Mouse (Mus musculus): Measurements from ENCODE around the gene Plekhh3. TPM values are rescaled to one million over a fixed set of nuclear protein-coding genes. Genes with fewer than 3 reads are reported as not detected.
A peak's percentile ranks its signal among the peaks of the same experiment; 100 is the strongest.

Plekhh3 gene
- polyA plus RNA-seq, 1 experiment from 2014 or later = 2.8 TPM

DNA sequence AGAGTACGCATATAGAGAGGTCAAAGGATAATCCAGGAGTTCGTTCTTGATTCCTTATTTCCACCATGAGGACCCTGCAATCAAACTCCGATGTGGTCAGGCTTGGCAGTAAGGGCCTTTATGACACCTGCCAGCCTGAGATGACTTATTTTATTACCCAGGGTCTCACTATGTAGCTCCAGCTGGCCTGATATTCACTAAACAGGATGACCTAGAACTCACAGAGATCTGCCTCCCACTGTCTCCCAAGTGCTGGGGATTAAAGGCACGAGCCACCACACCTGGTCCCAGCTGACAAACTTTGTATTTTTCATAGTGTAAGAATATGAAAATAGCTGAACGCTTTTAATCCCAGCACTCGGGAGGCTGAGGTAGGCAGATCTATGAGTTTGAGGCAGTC, 16.0 kb downstream of the Plekhh3 start:
- peaks cover 59% of the 10 kb centered on the region for H3K27me3 ChIP-seq (replicated peaks)
- no peak overlapping the region for H3K27ac ChIP-seq
- H3K4me2 ChIP-seq = no peak overlapping the region
- 60% methylated on average over 6 of the region's 6 CpGs for WGBS (ENCODE audit: insufficient replicate concordance)
- H3K4me3 ChIP-seq = no peak overlapping the region
- H3K36me3 ChIP-seq = no peaks in the 10 kb centered on the region
- no peak for ATAC-seq
- H3K9me3 ChIP-seq (replicated peaks) = no peaks in the 10 kb centered on the region
- no peak overlapping the region for H3K9ac ChIP-seq
- H3K4me1 ChIP-seq = no peaks in the 10 kb centered on the region

DNA sequence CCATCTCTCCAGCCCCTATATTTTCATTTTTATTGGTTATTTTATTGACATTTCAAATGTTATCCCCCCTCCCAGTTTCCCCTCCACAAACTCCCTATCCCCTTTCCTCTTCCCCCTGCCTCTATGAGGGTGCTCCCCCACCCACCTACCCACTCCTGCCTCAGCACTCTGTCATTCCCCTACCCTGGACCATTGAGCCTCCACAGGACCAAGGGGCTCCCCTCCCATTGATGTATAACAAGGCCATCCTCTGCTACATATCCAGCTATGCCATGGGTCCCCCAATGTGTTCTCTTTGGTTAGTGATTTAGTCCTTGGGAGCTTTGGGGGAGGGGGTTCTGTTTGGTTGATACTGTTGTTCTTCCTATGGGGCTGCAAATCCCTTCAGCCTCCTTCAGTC, 16.5 kb downstream of the Plekhh3 start:
- Histone ChIP-seq H3K27me3 (replicated peaks) (peaks cover 55% of the 10 kb centered on the region), H3K4me3 (no peak overlapping the region), H3K36me3 (no peaks in the 10 kb centered on the region), H3K4me2 (no peak overlapping the region), H3K4me1 (no peaks in the 10 kb centered on the region), H3K9ac (no peak overlapping the region), H3K27ac (no peak overlapping the region), H3K9me3 (replicated peaks) (no peaks in the 10 kb centered on the region)
- no peak for ATAC-seq

DNA sequence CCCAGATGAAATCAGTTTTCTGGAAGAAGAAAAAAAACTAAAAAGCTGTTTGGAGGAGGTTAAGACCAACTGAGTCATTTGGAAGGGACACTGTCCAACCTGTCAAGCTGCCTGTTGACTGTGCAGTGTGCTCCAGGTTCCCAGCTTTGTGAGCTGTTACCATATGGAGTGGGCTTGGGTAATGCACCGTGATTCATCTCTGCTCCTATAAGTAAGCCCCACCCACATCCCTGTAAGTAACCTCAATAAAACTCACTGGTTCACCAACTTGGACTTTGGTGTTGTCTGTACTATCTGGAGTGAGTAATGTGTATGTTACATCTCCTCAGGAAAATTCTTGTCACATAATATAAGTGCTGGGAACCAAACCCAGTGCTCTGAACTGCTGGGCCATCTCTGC, 18.3 kb downstream of the Plekhh3 start:
- WGBS (ENCODE audit: insufficient replicate concordance) = 65% methylated on average over 1 of the region's 1 CpGs
- H3K4me3 ChIP-seq = no peak overlapping the region
- no peak overlapping the region for H3K9ac ChIP-seq
- peaks cover 43% of the 10 kb centered on the region for H3K27me3 ChIP-seq (replicated peaks)
- H3K9me3 ChIP-seq (replicated peaks) = no peaks in the 10 kb centered on the region
- H3K27ac ChIP-seq = no peak overlapping the region
- H3K36me3 ChIP-seq = no peaks in the 10 kb centered on the region
- H3K4me2 ChIP-seq = no peak overlapping the region
- no peak for ATAC-seq
- H3K4me1 ChIP-seq = no peaks in the 10 kb centered on the region

DNA sequence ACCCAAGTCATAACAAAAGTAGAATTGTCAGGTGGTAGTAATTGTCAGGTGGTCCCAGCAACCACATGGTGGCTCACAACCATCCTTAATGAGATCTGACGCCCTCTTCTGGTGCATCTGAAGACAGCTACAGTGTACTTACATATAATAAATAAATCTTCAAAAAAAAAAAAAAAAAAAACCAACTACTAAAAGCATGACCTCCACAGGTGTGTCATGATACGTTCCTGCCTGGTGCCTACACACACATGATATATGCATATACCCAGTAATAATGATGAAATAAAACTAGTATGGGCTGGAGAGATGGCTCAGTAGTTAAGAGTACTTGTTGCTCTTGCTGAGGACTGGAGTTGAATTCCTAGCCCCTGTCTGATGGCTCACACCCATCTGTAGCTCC, 20.1 kb downstream of the Plekhh3 start:
- no peaks in the 10 kb centered on the region for H3K4me1 ChIP-seq
- H3K27ac ChIP-seq = no peak overlapping the region
- H3K4me2 ChIP-seq = no peak overlapping the region
- WGBS (ENCODE audit: insufficient replicate concordance) = 27% methylated on average over 2 of the region's 2 CpGs
- H3K36me3 ChIP-seq = no peaks in the 10 kb centered on the region
- no peak for ATAC-seq
- peaks cover 26% of the 10 kb centered on the region for H3K27me3 ChIP-seq (replicated peaks)
- H3K4me3 ChIP-seq = no peak overlapping the region
- H3K9ac ChIP-seq = no peak overlapping the region
- no peaks in the 10 kb centered on the region for H3K9me3 ChIP-seq (replicated peaks)

DNA sequence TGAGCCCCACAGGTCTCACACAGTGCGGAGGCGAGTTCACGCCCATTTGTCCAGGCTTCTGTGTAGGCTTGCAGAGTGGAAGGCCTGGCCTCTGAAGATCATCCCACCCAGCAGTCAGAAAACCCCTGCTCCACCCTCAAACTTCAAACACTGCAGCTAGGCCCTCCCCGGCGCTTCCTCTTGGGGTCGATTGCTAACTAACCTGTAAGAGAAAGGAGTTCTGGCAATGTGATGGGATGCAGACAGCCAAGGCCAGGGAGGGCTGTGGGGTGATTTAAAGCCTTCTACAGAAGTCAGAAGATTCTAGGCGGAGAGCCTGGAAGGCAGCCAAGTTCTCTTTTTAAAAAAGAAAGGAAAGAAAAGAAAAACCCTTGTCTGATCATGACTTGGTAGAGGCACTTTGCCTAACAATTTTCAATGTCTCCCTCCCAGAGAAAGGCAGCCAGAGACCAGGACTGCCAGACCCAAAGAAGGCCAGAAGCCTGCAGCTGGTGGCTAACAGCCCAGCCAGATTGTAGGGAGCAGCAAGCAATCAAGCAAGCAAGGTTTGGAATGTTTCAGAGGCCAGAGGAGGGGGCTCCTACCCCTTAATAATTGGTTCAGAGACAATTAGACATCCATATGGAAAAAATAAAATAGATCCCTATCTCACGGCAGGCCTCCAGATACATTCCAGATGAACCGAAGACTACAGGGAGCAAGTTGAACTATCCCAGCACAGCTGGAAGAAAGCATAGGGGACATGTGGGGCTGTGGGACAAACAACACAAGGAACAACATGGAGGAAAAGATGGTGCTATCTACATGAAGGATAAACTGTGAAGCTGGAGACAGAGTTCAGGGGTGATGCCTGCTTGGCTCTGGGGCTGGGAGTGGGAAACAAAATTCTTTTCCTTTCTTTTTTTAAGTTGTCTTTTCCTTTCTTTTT, 21.7 kb downstream of the Plekhh3 start:
- ATAC-seq = no peak
- H3K27me3 ChIP-seq (replicated peaks) = peaks cover 10% of the 10 kb centered on the region
- no peaks in the 10 kb centered on the region for H3K36me3 ChIP-seq
- no peak overlapping the region for H3K27ac ChIP-seq
- no peak overlapping the region for H3K4me2 ChIP-seq
- H3K9me3 ChIP-seq (replicated peaks) = no peaks in the 10 kb centered on the region
- 57% methylated on average over 9 of the region's 9 CpGs for WGBS (ENCODE audit: insufficient replicate concordance)
- H3K9ac ChIP-seq = no peak overlapping the region
- H3K4me1 ChIP-seq = no peaks in the 10 kb centered on the region
- no peak overlapping the region for H3K4me3 ChIP-seq

DNA sequence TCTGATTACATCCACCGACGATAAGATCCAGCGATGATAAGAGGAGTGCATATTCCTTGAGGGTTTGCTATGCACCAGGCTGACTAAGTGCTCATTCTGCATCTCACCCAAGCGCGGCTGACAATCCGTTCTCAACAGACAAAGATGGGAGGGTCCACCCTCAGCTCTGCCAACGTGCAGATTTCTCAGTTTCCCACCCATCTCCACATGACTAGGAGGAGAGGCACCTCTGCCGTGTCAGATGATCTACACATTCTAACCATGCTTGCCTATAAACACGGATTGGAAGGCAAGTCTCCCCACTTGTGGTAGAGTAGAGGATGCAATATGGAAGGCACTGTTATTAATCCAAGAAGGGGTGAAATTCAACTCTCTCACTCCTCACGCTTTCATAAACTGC, 22.4 kb downstream of the Plekhh3 start:
- 66% methylated on average over 10 of the region's 10 CpGs for WGBS (ENCODE audit: insufficient replicate concordance)
- ATAC-seq = no peak
- no peaks in the 10 kb centered on the region for H3K4me1 ChIP-seq
- peaks cover 14% of the 10 kb centered on the region for H3K27me3 ChIP-seq (replicated peaks)
- no peak overlapping the region for H3K27ac ChIP-seq
- H3K36me3 ChIP-seq = no peaks in the 10 kb centered on the region
- H3K4me3 ChIP-seq = no peak overlapping the region
- no peaks in the 10 kb centered on the region for H3K9me3 ChIP-seq (replicated peaks)
- no peak overlapping the region for H3K4me2 ChIP-seq
- H3K9ac ChIP-seq = no peak overlapping the region

DNA sequence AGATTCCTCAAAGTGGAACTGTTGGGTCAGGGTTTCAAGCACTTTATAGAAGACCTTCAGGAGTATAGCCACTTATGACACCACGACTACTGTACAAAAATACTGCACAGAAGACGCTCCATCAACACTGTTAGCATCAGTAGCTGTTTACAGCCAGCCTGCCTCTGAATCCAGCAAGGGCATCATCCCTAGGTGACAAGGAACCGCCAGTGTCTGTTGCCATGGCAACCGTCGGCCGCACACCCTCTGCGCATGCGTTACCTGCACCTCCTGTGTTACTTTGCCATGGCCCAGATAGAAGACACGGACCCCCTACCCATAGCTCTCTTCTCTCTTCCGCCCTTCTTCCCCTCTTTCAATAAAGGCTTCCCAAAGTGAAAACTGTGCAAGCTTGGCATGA, 24.8 kb downstream of the Plekhh3 start:
- H3K36me3 ChIP-seq = no peaks in the 10 kb centered on the region
- WGBS (ENCODE audit: insufficient replicate concordance) = 35% methylated on average over 10 of the region's 10 CpGs
- no peak overlapping the region for H3K4me3 ChIP-seq
- no peaks in the 10 kb centered on the region for H3K9me3 ChIP-seq (replicated peaks)
- no peaks in the 10 kb centered on the region for H3K4me1 ChIP-seq
- no peak overlapping the region for H3K27ac ChIP-seq
- H3K27me3 ChIP-seq (replicated peaks) = peaks cover 28% of the 10 kb centered on the region
- no peak overlapping the region for H3K9ac ChIP-seq
- no peak overlapping the region for H3K4me2 ChIP-seq
- ATAC-seq = no peak

DNA sequence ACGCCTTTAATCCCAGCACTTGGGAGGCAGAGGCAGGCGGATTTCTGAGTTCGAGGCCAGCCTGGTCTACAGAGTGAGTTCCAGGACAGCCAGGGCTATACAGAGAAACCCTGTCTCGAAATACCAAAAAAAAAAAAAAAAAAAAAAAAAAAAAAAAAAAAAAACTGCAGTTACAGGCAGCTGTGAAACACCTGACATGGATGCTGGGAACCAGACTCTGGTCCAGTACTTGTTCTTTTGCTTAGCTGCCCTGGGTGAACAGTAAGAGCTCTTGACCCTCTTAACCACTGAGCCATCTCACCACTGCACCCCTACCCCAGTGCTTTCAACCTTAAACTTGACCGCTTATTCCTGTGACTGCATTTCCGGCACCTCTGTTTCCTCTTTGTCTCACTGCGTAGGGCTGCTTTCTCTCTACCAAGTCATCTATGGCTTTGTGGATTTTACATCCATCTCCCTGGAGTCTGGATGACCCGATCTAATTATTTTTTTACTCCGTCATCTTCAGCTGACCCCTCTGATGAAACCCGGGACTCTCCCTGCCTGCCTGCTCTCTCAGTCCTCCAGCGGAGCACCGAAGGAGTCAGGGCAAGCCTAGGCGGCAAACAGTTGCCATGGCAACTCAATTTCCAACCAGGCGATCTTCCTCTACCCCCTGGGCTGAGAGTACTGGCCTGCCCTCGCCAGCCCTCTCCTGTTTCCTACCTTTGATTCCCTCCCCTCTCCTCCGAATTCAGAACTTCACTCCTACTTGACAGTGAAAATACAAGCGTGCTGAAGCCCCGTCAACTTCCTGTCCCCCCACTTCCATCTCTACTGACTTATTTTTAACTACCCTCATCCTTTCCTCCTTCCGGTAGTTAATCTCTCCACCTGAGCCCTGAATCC, 27.6 kb downstream of the Plekhh3 start:
- WGBS (ENCODE audit: insufficient replicate concordance) = 13% methylated on average over 19 of the region's 19 CpGs
- Histone ChIP-seq H3K9ac (no peak overlapping the region), H3K9me3 (replicated peaks) (no peaks in the 10 kb centered on the region), H3K27ac (no peak overlapping the region), H3K4me1 (0 out of 2 replicates have a peak, but pooled peaks cover 4% of the 10 kb centered on the region), H3K4me3 (peak overlapping the region; percentile 32), H3K27me3 (replicated peaks) (peaks cover 48% of the 10 kb centered on the region), H3K4me2 (peak overlapping the region; percentile 56), H3K36me3 (no peaks in the 10 kb centered on the region)
- ATAC-seq = no peak

DNA sequence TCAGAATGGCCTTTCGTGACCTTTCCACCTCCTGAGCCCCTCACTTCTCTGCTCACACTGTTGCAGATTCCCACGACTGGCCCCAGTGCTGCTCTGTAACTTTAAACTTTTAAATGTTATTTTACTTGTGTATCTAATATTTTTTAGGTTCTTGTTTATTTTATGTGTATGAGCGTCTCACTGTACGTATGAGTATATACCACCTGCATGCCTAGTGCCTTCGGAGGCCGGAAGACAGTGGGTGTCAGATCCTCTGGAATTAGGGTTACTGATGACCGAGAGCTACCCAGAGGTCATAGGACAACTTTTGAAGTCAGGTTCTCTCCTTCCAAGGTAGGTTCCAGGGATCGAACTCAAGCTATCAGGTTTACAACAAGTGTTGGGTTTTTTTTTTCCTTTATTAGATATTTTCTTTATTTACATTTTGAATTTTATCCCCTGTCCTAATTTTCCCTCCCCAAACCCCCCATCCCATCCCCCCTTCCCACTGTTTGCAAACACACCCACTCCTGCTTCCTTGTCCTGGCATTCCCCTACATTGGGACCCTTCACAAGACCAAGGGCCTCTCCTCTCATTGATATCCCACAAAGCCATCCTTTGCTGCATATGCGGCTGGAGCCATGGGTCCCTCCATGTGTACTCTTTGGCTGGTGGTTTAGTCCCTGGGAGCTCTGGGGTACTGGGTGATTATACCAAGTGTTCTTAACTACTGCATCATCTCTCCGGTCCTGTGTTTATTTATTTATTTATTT, 28.8 kb downstream of the Plekhh3 start:
- Histone ChIP-seq H3K27ac (no peak overlapping the region), H3K4me1 (0 out of 2 replicates have a peak, but pooled peaks cover 5% of the 10 kb centered on the region), H3K9me3 (replicated peaks) (no peaks in the 10 kb centered on the region), H3K4me3 (no peak overlapping the region), H3K4me2 (no peak overlapping the region), H3K27me3 (replicated peaks) (peaks cover 56% of the 10 kb centered on the region), H3K36me3 (no peaks in the 10 kb centered on the region), H3K9ac (no peak overlapping the region)
- no peak for ATAC-seq
- WGBS (ENCODE audit: insufficient replicate concordance) = 79% methylated on average over 10 of the region's 10 CpGs

DNA sequence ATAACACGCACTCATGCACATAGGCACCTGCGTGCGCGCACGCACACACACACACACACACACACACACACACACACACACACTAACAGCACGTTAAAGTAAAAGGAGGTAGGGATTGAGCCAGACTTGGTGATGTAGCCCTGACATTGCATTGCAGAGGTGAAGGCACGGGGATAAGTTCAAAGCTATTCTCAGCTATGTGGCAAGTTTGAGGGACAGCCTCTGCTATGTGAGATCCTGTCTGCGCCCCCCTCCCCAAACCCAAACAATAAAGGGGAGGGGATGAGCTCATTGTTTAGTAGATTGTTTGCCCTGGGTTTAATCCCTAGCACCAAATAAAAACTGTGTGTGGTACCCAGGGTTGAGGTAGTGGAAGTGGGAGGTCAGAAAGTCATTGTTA, 30.1 kb downstream of the Plekhh3 start:
- H3K9me3 ChIP-seq (replicated peaks) = no peaks in the 10 kb centered on the region
- H3K27ac ChIP-seq = no peak overlapping the region
- H3K4me2 ChIP-seq = no peak overlapping the region
- H3K9ac ChIP-seq = no peak overlapping the region
- H3K4me1 ChIP-seq = 0 out of 2 replicates have a peak, but pooled peaks cover 5% of the 10 kb centered on the region
- 71% methylated on average over 8 of the region's 8 CpGs for WGBS (ENCODE audit: insufficient replicate concordance)
- H3K27me3 ChIP-seq (replicated peaks) = peaks cover 59% of the 10 kb centered on the region
- H3K36me3 ChIP-seq = no peaks in the 10 kb centered on the region
- no peak for ATAC-seq
- H3K4me3 ChIP-seq = no peak overlapping the region

DNA sequence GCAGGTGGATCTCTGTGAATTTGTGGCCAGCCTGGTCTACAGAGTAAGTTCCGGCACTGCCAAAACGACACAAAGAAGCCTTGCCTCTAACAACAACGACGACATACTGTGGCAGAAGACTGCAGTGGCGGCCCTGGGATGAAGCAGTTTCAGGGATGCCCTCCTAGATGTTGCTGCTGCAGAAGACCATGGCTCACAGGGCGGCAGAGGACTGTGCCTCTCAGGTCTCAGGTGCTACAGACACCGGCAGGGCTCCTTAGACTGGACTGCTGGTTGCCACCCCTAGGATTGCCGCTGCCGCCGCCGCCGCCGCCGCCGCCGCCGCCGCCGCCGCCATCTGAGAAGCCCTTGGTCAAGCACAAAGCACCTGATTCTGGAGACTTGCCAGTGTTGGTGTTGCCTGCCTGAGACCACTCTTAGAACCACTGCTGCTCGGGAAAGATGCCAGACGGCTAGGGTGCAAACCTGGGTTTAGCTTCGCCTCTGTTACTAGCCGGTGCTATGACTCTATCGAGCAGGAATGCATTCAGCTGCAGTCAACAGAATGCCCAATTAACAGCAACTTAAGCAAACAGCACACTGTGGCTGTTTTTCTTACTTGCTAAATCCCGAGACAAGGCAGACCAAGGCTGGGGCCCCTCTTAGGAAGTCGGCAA, 30.9 kb downstream of the Plekhh3 start:
- no peaks in the 10 kb centered on the region for H3K9me3 ChIP-seq (replicated peaks)
- peak overlapping the region; percentile 40 for H3K4me2 ChIP-seq
- peak overlapping the region; percentile 8; the same call in 1 of the 2 replicates for H3K4me3 ChIP-seq
- 0 out of 2 replicates have a peak, but pooled peaks cover 5% of the 10 kb centered on the region for H3K4me1 ChIP-seq
- 26% methylated on average over 27 of the region's 27 CpGs for WGBS (ENCODE audit: insufficient replicate concordance)
- peaks cover 59% of the 10 kb centered on the region for H3K27me3 ChIP-seq (replicated peaks)
- ATAC-seq = no peak
- H3K9ac ChIP-seq = 0 out of 2 replicates have a peak overlapping the region, but pooled peaks have one; percentile 1
- no peak overlapping the region for H3K27ac ChIP-seq
- H3K36me3 ChIP-seq = no peaks in the 10 kb centered on the region
